Mouse (Mus musculus) C2C12 (cell line): ENCODE measurements at regions not wholly inside any gene's neighbourhood (a gene's known extent, or its start where the extent isn't known, plus 50 kb on each side); places are given as distances from the start of the nearest gene placed in this dataset.

Experiments
- H3K27me3 ChIP-seq: one replicate; pipeline ENCODE4 v1.6.1; 2011; ENCODE audit not compliant: control insufficient read depth, insufficient read depth, insufficient read length
- H3K36me3 ChIP-seq: one replicate; pipeline ENCODE4 v1.6.1; 2011; ENCODE audit not compliant: control insufficient read depth, insufficient read depth
- H3K4me3 ChIP-seq: one replicate; pipeline ENCODE4 v1.5.1; 2011; ENCODE audit warnings: mild to moderate bottlenecking, control low read depth; ENCODE audit not compliant: poor library complexity, insufficient read depth, severe bottlenecking
- H3K79me2 ChIP-seq: one replicate; pipeline ENCODE4 v1.6.1; 2011; ENCODE audit not compliant: control insufficient read depth, insufficient read depth
- H3K79me3 ChIP-seq: one replicate; pipeline ENCODE4 v1.6.1; 2011; ENCODE audit warnings: low read depth, control low read depth
- H3ac ChIP-seq: one replicate; pipeline ENCODE3; 2011; ENCODE audit warnings: low read depth; ENCODE audit not compliant: control insufficient read depth, insufficient read length
- CEBPB ChIP-seq: IDR thresholded peaks from one replicate; pipeline ENCODE4 v1.6.1; 2011; ENCODE audit warnings: low read depth, mild to moderate bottlenecking, control low read depth, moderate library complexity
- CTCF ChIP-seq: IDR thresholded peaks from one replicate; pipeline ENCODE4 v1.5.1; 2011; ENCODE audit not compliant: control insufficient read depth, insufficient read depth, insufficient read length
- FOSL1 ChIP-seq: IDR thresholded peaks from one replicate; pipeline ENCODE4 v1.8.0; 2011; ENCODE audit warnings: mild to moderate bottlenecking, low read length; ENCODE audit not compliant: poor library complexity, insufficient read depth, severe bottlenecking
- MAX ChIP-seq: IDR thresholded peaks from one replicate; pipeline ENCODE4 v1.6.1; 2011; ENCODE audit warnings: mild to moderate bottlenecking, control low read depth
- MYOD1 ChIP-seq: IDR thresholded peaks from one replicate; pipeline ENCODE4 v1.6.1; 2011; ENCODE audit warnings: low read depth; ENCODE audit not compliant: control insufficient read depth, insufficient read length
- MYOG ChIP-seq: IDR thresholded peaks from one replicate; pipeline ENCODE4 v1.6.1; 2011; ENCODE audit not compliant: control insufficient read depth, insufficient read length; ENCODE audit errors: extremely low read depth
- USF1 ChIP-seq: IDR thresholded peaks from one replicate; pipeline ENCODE4 v1.6.1; 2011; ENCODE audit warnings: low read depth, mild to moderate bottlenecking, control low read depth, moderate library complexity

- Histone ChIP-seq H3K27me3 (no peaks in the 10 kb centered on the region), H3K36me3 (no peaks in the 10 kb centered on the region), H3ac (no peak overlapping the region), H3K79me2 (no peaks in the 10 kb centered on the region), H3K79me3 (no peaks in the 10 kb centered on the region), H3K4me3 (no peak overlapping the region)
- TF ChIP-seq MYOD1, result no peak
- no peak for TF ChIP-seq USF1
- TF ChIP-seq FOSL1, result no peak
- TF ChIP-seq MYOG, result no peak
- TF ChIP-seq MAX, result no peak
- no peak for TF ChIP-seq CTCF
- no peak for TF ChIP-seq CEBPB
These were observed 75.1 kb upstream of the Nkx2-2 start for GRCm38 (mm10) chr2:147269171-147269570.

DNA sequence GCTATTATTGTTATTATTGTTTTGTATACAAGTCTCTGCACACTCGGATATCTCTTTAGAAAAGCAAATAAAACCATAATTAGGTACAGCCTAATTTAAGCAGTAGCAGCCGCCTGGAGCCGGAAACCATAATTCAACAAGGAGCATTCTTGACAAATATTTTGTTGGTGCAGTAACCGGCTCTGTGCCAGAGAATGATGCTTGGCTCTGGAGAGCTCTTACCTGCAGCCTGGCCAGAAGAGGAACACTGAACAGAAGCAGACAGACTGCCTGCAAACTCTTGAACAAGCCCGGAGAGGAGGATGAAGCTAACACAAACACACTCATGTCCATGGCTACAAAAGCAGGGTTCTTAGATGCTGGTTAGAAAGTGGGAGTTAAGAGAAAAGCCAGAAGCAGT is 73.9 kb upstream of the Nkx2-2 start:
- TF ChIP-seq MYOD1 (no peak), CTCF (no peak), MAX (no peak), MYOG (no peak), FOSL1 (no peak), CEBPB (no peak), USF1 (no peak)
- no peaks in the 10 kb centered on the region for H3K79me3 ChIP-seq
- H3K4me3 ChIP-seq, result no peak overlapping the region
- H3K27me3 ChIP-seq, result no peaks in the 10 kb centered on the region
- no peak overlapping the region for H3ac ChIP-seq
- H3K36me3 ChIP-seq, result no peaks in the 10 kb centered on the region
- H3K79me2 ChIP-seq, result no peaks in the 10 kb centered on the region

GRCm38 (mm10) chr2:147267257-147267656 is 73.2 kb upstream of the Nkx2-2 start:
- TF ChIP-seq MAX (no peak), USF1 (no peak), MYOG (no peak), MYOD1 (no peak), CEBPB (no peak), FOSL1 (no peak), CTCF (no peak)
- Histone ChIP-seq H3K4me3 (no peak overlapping the region), H3K36me3 (no peaks in the 10 kb centered on the region), H3K79me2 (no peaks in the 10 kb centered on the region), H3ac (no peak overlapping the region), H3K27me3 (no peaks in the 10 kb centered on the region), H3K79me3 (no peaks in the 10 kb centered on the region)

- no peak overlapping the region for H3ac ChIP-seq
- H3K27me3 ChIP-seq, result no peaks in the 10 kb centered on the region
- TF ChIP-seq USF1 (no peak), CTCF (peak; percentile 39)
These were observed 62.7 kb upstream of the Nkx2-2 start for GRCm38 (mm10) chr2:147256696-147257095.

DNA sequence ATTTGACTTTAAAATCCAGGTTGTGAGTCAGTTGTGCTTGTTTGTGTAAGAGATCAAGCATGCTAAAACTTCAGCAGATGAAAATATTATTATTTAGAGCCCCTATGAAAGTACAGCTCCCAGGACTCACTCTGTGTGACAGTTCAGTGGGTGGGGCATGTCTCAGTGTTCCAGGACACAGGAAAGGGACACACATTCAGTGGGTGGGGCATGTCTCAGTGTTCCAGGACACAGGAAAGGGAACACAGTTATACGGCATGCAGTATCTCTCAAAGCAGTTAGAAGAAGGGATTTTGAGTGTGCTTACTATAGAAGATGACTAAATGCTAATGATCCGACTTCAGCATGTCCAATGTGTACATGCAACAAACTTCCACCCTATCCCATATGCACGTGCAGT is 60.9 kb upstream of the Nkx2-2 start:
- Histone ChIP-seq H3K4me3 (no peak overlapping the region), H3K36me3 (no peaks in the 10 kb centered on the region), H3K27me3 (no peaks in the 10 kb centered on the region), H3K79me2 (no peaks in the 10 kb centered on the region), H3K79me3 (no peaks in the 10 kb centered on the region), H3ac (no peak overlapping the region)
- no peak for TF ChIP-seq CTCF
- TF ChIP-seq CEBPB, result no peak
- no peak for TF ChIP-seq MYOG
- TF ChIP-seq MYOD1, result no peak
- TF ChIP-seq MAX, result no peak
- no peak for TF ChIP-seq FOSL1
- TF ChIP-seq USF1, result no peak

More at GRCm38 (mm10) chr2:147256696-147257095, 62.7 kb upstream of the Nkx2-2 start:
- Histone ChIP-seq H3K79me2 (no peaks in the 10 kb centered on the region), H3K36me3 (no peaks in the 10 kb centered on the region), H3K4me3 (no peak overlapping the region), H3K79me3 (no peaks in the 10 kb centered on the region)

- Histone ChIP-seq H3K36me3 (no peaks in the 10 kb centered on the region), H3K79me3 (no peaks in the 10 kb centered on the region), H3K79me2 (no peaks in the 10 kb centered on the region), H3K27me3 (no peaks in the 10 kb centered on the region), H3K4me3 (no peak overlapping the region), H3ac (no peak overlapping the region)
- TF ChIP-seq CTCF, result no peak
- no peak for TF ChIP-seq MYOD1
- TF ChIP-seq CEBPB, result no peak
- no peak for TF ChIP-seq USF1
- no peak for TF ChIP-seq MAX
- no peak for TF ChIP-seq FOSL1
- no peak for TF ChIP-seq MYOG
These were observed 60.1 kb upstream of the Nkx2-2 start for GRCm38 (mm10) chr2:147254137-147254536.
